Mouse (Mus musculus): ENCODE results near the gene Mtap.

Gene Mtap

GRCm38 (mm10) chr4:89200806-89201205 is 63.9 kb downstream of the Mtap start:
- in situ Hi-C loops (cut with MboI, MseI) = no loop called here

- in situ Hi-C loops (cut with MboI, MseI) = no loop called here
Measured at GRCm38 (mm10) chr4:89209310-89209709, 72.4 kb downstream of the Mtap start.

DNA sequence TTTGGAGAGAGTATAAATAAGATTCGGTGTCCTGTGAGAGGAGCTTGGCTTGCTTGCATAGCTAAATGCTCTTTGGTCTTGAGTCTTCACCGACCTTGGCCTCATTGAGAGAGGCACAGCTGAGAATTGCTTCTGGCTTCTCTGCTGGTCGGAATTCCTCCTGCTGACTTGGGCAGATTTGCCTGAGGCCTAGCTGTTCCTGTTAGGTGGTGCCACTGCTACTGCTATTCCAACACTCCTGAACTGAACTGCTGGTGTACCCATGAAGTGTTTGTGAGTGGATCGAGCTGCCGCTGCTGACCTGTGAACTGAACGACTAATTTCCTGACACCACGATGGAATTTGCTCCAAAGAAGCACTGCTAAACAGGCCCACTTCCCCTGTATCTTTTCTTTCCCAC is 73.4 kb downstream of the Mtap start:
- in situ Hi-C loops (cut with MboI, MseI) = no loop called here

DNA sequence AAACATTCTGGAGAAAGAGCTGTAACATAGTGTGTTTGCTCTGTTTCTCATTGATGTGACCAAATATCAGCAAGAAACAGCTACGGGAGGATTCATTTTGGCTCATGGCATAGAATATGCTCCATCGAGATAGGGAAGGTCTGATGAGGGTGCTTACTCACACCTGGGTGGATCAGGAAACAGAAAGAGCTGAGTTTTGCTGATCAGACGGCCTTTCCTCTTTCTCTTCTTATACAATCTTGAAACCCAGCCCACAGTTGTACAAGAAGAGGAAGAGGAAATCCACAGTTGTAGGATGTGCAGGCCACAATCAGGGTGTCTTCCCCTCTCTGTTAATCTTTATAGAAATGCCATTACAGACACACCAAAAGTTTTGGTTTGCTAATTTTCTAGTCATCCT is 75.3 kb downstream of the Mtap start:
- in situ Hi-C loops (cut with MboI, MseI) = no loop called here
